Comparison of ENCODE assay signal across 29 mouse cellular contexts in the genomic region with DNA sequence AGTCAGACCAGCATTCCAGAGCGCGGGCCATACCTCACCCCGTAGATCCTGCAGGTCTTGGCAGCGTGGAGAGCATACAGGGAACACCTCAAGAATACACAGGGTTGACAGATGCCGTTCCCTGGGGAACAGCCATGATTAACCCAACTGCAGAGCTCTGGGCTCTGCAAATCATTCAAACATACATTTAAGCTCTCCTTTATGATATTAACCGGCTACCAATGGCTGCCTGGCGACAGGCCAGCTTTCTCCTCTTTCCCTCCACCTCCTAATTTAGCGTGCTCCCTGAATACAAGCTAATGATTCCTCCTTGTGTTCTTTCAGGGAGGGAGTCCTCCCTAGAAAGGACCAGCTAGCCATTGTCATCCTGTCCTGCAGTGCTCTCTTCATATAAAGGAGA.
DNase-seq lines count a peak whose midpoint lies in the region; ATAC-seq and TF ChIP-seq lines count a peak whose summit lies in the region.
"Had no signal": no experiment of that assay in that cellular context is flagged by ENCODE, and none has a peak within 500 bp of the region (broad histone marks: within the 10 kb centered on the region; RNA-seq: fewer than 3 reads in every experiment).

No protein-coding gene starts in this region.

- no peak overlapping the region for H3K27ac ChIP-seq in forebrain, postnatal 0 days (ENCODE audit: low read depth, low read length)
- H3K27ac ChIP-seq in forebrain, embryonic 12.5 days: no peak overlapping the region
- H3K27ac ChIP-seq in limb, embryonic 14.5 days (replicated peaks; ENCODE audit: low read depth, low read length): no peak overlapping the region
- H3K27ac ChIP-seq in limb, embryonic 10.5 days: no peak overlapping the region
- H3K27ac ChIP-seq: heart, embryonic 13.5 days; hindbrain, embryonic 10.5 days; layer of hippocampus, adult 2 months; liver, embryonic 15.5 days; lung, embryonic 15.5 days; midbrain, embryonic 12.5 days; neural tube, embryonic 13.5 days; stomach, embryonic 15.5 days had no signal

- DNase-seq in forebrain, postnatal 0 days: peak; percentile 10
- peak; percentile 45 for DNase-seq in limb, embryonic 14.5 days (ENCODE audit: low spot score)
- DNase-seq in limb, embryonic 10.5 days (ENCODE audit: low spot score): no peak
- peak; percentile 31 for DNase-seq in retina, postnatal 1 day
- DNase-seq in retina, embryonic 14.5 days (ENCODE audit: low spot score): no peak
- DNase-seq in heart, postnatal 10 days: no peak
- no peak for DNase-seq in c-Kit-positive CD71-positive TER-119-positive erythroid progenitor cells, embryonic 14.5 days (ENCODE audit: low spot score)
- DNase-seq: adrenal gland, postnatal 10 days; cerebellum, adult 18-20 months; gastrocnemius, postnatal 10 days; heart, postnatal 14 days; kidney, adult 18-20 months; kidney, postnatal 36 days; liver; lung, postnatal 36 days; right cerebral cortex, postnatal 25 days; thymus, postnatal 14 days had no signal

- no peak overlapping the region for H3K4me2 ChIP-seq in forebrain, postnatal 0 days (ENCODE audit: low read depth)
- H3K4me2 ChIP-seq in forebrain, embryonic 12.5 days: no peak overlapping the region
- no peak overlapping the region for H3K4me2 ChIP-seq in limb, embryonic 14.5 days (replicated peaks; ENCODE audit: low read depth, low read length, severe bottlenecking)
- H3K4me2 ChIP-seq: heart, embryonic 13.5 days; liver, embryonic 15.5 days; lung, embryonic 15.5 days; midbrain, embryonic 12.5 days; neural tube, embryonic 13.5 days; stomach, embryonic 15.5 days had no signal

- TF ChIP-seq POLR2A in limb, embryonic 14.5 days (IDR thresholded peaks at IDR 0.05; ENCODE audit: borderline replicate concordance, extremely low read depth, insufficient read depth, insufficient read length): no peak

- ATAC-seq in forebrain, postnatal 0 days: no peak
- no peak for ATAC-seq in forebrain, embryonic 12.5 days (ENCODE audit: low FRiP score)
- ATAC-seq in limb, embryonic 14.5 days (ENCODE audit: low FRiP score, low read depth): no peak
- ATAC-seq: Patski had no signal

- intact Hi-C loops in heart, postnatal 10 days (cut with DNase I): no loop called here

- WGBS in forebrain, postnatal 0 days: 41% methylated on average over 8 of the region's 8 CpGs
- WGBS in forebrain, embryonic 12.5 days: 52% methylated on average over 8 of the region's 8 CpGs
- WGBS in limb, embryonic 14.5 days: 41% methylated on average over 8 of the region's 8 CpGs
- 76% methylated on average over 8 of the region's 8 CpGs for WGBS in limb, embryonic 10.5 days

- H3K4me3 ChIP-seq in forebrain, postnatal 0 days (ENCODE audit: low read depth, low read length): no peak overlapping the region
- no peak overlapping the region for H3K4me3 ChIP-seq in forebrain, embryonic 12.5 days (replicated peaks)
- H3K4me3 ChIP-seq in limb, embryonic 14.5 days (replicated peaks; ENCODE audit: low read length): no peak overlapping the region
- H3K4me3 ChIP-seq in limb, embryonic 10.5 days: no peak overlapping the region
- H3K4me3 ChIP-seq: heart, embryonic 13.5 days; hindbrain, embryonic 10.5 days; layer of hippocampus, adult 2 months; liver, embryonic 15.5 days; lung, embryonic 15.5 days; megakaryocyte, embryonic 14.5 days; midbrain, embryonic 12.5 days; neural tube, embryonic 13.5 days; stomach, embryonic 15.5 days had no signal

- TF ChIP-seq CTCF in forebrain, postnatal 0 days (IDR thresholded peaks at IDR 0.05; ENCODE audit: low read depth): no peak

- no peaks in the 10 kb centered on the region for H3K36me3 ChIP-seq in forebrain, postnatal 0 days (ENCODE audit: insufficient read depth)
- H3K36me3 ChIP-seq in forebrain, embryonic 12.5 days (replicated peaks): no peaks in the 10 kb centered on the region
- no peaks in the 10 kb centered on the region for H3K36me3 ChIP-seq in limb, embryonic 14.5 days (ENCODE audit: control insufficient read depth, insufficient read depth, low read length)
- no peaks in the 10 kb centered on the region for H3K36me3 ChIP-seq in limb, embryonic 10.5 days
- H3K36me3 ChIP-seq: G1E; heart, embryonic 13.5 days; hindbrain, embryonic 10.5 days; liver, embryonic 15.5 days; lung, embryonic 15.5 days; midbrain, embryonic 12.5 days; neural tube, embryonic 13.5 days; stomach, embryonic 15.5 days had no signal

- no peaks in the 10 kb centered on the region for H3K27me3 ChIP-seq in forebrain, postnatal 0 days (ENCODE audit: insufficient read depth, low read length)
- peaks cover 15% of the 10 kb centered on the region; the same call in 1 of the 2 replicates for H3K27me3 ChIP-seq in forebrain, embryonic 12.5 days
- no peaks in the 10 kb centered on the region for H3K27me3 ChIP-seq in limb, embryonic 14.5 days (ENCODE audit: control insufficient read depth, insufficient read depth, low read length)
- H3K27me3 ChIP-seq in limb, embryonic 10.5 days (ENCODE audit: low read depth, poor library complexity, severe bottlenecking): peaks cover 21% of the 10 kb centered on the region
- H3K27me3 ChIP-seq: lung, embryonic 15.5 days; neural tube, embryonic 13.5 days; Patski had no signal

- no peaks in the 10 kb centered on the region for H3K4me1 ChIP-seq in forebrain, postnatal 0 days (ENCODE audit: insufficient read depth)
- H3K4me1 ChIP-seq in forebrain, embryonic 12.5 days: peaks cover 12% of the 10 kb centered on the region
- H3K4me1 ChIP-seq in limb, embryonic 14.5 days (ENCODE audit: control insufficient read depth, insufficient read depth, low read length): peaks cover 11% of the 10 kb centered on the region
- peaks cover 15% of the 10 kb centered on the region for H3K4me1 ChIP-seq in limb, embryonic 10.5 days
- H3K4me1 ChIP-seq: liver, embryonic 15.5 days; lung, embryonic 15.5 days; megakaryocyte, embryonic 14.5 days had no signal

- H3K9me3 ChIP-seq in forebrain, postnatal 0 days (ENCODE audit: low read length): no peaks in the 10 kb centered on the region
- H3K9me3 ChIP-seq in forebrain, embryonic 12.5 days: no peaks in the 10 kb centered on the region
- no peaks in the 10 kb centered on the region; the same call in 1 of the 2 replicates for H3K9me3 ChIP-seq in limb, embryonic 14.5 days (ENCODE audit: control insufficient read depth, low read length)
- H3K9me3 ChIP-seq in limb, embryonic 10.5 days (replicated peaks): no peaks in the 10 kb centered on the region
- H3K9me3 ChIP-seq: heart, embryonic 13.5 days; hindbrain, embryonic 10.5 days; liver, embryonic 15.5 days; lung, embryonic 15.5 days; midbrain, embryonic 12.5 days; neural tube, embryonic 13.5 days; stomach, embryonic 15.5 days had no signal

- H3K9ac ChIP-seq in forebrain, postnatal 0 days: no peak overlapping the region
- no peak overlapping the region for H3K9ac ChIP-seq in forebrain, embryonic 12.5 days
- H3K9ac ChIP-seq in limb, embryonic 14.5 days (ENCODE audit: low read depth, low read length, severe bottlenecking): no peak overlapping the region
- H3K9ac ChIP-seq: heart, embryonic 13.5 days; liver, embryonic 15.5 days; lung, embryonic 15.5 days; midbrain, embryonic 12.5 days; neural tube, embryonic 13.5 days; stomach, embryonic 15.5 days had no signal

Comparison
In these comparisons a context has a peak if more than half of its experiments do, and no peak if none do; other contexts are left out.
1. DNase-seq: peak in forebrain, postnatal 0 days (single experiment), limb, embryonic 14.5 days (single experiment) and retina, postnatal 1 day (single experiment); none in limb, embryonic 10.5 days (single experiment), retina, embryonic 14.5 days (single experiment), heart, postnatal 10 days (0 of 2) and c-Kit-positive CD71-positive TER-119-positive erythroid progenitor cells, embryonic 14.5 days (single experiment).